In the genomic region with DNA sequence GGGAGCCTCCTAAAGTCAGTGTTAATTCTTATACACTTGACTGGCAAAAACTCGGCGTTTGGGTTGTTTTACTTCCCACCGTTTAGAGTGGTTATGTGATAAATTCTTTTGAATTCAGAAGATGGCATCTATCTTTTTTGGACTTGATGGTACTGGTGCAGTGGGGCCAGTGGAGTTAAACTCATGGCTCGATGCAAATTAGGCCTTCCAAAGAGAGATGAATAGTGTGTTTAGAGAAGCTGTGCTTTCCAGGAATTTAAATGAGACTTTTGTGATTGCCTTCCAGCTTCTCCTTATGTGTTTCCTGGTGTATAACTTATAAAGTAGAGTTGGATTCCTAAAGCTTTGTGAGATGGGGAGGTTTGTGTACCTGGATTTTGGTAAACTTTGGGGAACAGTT, we compare ENCODE assay signal across 13 mouse cellular contexts. TPM values are rescaled to one million over a fixed set of nuclear protein-coding genes. Genes with fewer than 3 reads are reported as not detected.
DNase-seq lines count a peak whose midpoint lies in the region; ATAC-seq and TF ChIP-seq lines count a peak whose summit lies in the region.
"Had no signal": no experiment of that assay in that cellular context is flagged by ENCODE, and none has a peak within 500 bp of the region (broad histone marks: within the 10 kb centered on the region; RNA-seq: fewer than 3 reads in every experiment).

No protein-coding gene starts in this region.

- ATAC-seq in neural tube, embryonic 11.5 days (ENCODE audit: insufficient read depth, low FRiP score, low TSS enrichment), result no peak
- ATAC-seq in forebrain, postnatal 0 days, result no peak
- no peak for ATAC-seq in limb, embryonic 15.5 days (ENCODE audit: insufficient number of reproducible peaks, low FRiP score, low TSS enrichment, low read depth)

- 0 out of 2 replicates have a peak, but pooled peaks cover 2% of the 10 kb centered on the region for H3K4me1 ChIP-seq in neural tube, embryonic 11.5 days (ENCODE audit: control insufficient read depth, insufficient read depth, low read length)
- no peaks in the 10 kb centered on the region; the same call in 1 of the 2 replicates for H3K4me1 ChIP-seq in forebrain, postnatal 0 days (ENCODE audit: insufficient read depth)
- peaks cover 15% of the 10 kb centered on the region for H3K4me1 ChIP-seq in limb, embryonic 15.5 days

- no peak overlapping the region for H3K27ac ChIP-seq in neural tube, embryonic 11.5 days (ENCODE audit: low read depth, low read length)
- H3K27ac ChIP-seq in forebrain, postnatal 0 days (ENCODE audit: low read depth, low read length), result peak overlapping the region; percentile 99
- no peak overlapping the region for H3K27ac ChIP-seq in limb, embryonic 15.5 days

- no peaks in the 10 kb centered on the region for H3K27me3 ChIP-seq in neural tube, embryonic 11.5 days (ENCODE audit: control insufficient read depth, insufficient read depth, low read length)
- H3K27me3 ChIP-seq in forebrain, postnatal 0 days (ENCODE audit: insufficient read depth, low read length), result no peaks in the 10 kb centered on the region
- peaks cover 22% of the 10 kb centered on the region for H3K27me3 ChIP-seq in limb, embryonic 15.5 days

- no peak overlapping the region for H3K4me3 ChIP-seq in neural tube, embryonic 11.5 days (ENCODE audit: low read depth, low read length)
- H3K4me3 ChIP-seq in forebrain, postnatal 0 days (ENCODE audit: low read depth, low read length), result peak overlapping the region; percentile 78
- H3K4me3 ChIP-seq in limb, embryonic 15.5 days, result no peak overlapping the region; the same call in 1 of the 2 replicates

- H3K36me3 ChIP-seq in neural tube, embryonic 11.5 days (ENCODE audit: control insufficient read depth, insufficient read depth, low read length), result no peaks in the 10 kb centered on the region
- H3K36me3 ChIP-seq in forebrain, postnatal 0 days (ENCODE audit: insufficient read depth), result no peaks in the 10 kb centered on the region
- no peaks in the 10 kb centered on the region for H3K36me3 ChIP-seq in limb, embryonic 15.5 days

- 23% methylated on average over 4 of the region's 4 CpGs for WGBS in neural tube, embryonic 11.5 days
- WGBS in forebrain, postnatal 0 days, result 5% methylated on average over 4 of the region's 4 CpGs
- WGBS in limb, embryonic 15.5 days, result 39% methylated on average over 4 of the region's 4 CpGs

- DNase-seq in neural tube, embryonic 11.5 days (ENCODE audit: low spot score), result no peak
- no peak for DNase-seq in neural tube, embryonic 10.5 days (ENCODE audit: extremely low spot score, low spot score)
- peak; percentile 57 for DNase-seq in forebrain, postnatal 0 days
- no peak for DNase-seq in natural killer cell, adult 2 months (ENCODE audit: low spot score in 2 of 2)
- no peak for DNase-seq in testis, postnatal 10 days (ENCODE audit: low spot score)
- no peak for DNase-seq in cerebellum, postnatal 25 days
- DNase-seq in lung, postnatal 36 days, result no peak
- DNase-seq: kidney, postnatal 25 days; lung, postnatal 10 days had no signal

- no peak overlapping the region for H3K9ac ChIP-seq in neural tube, embryonic 11.5 days (ENCODE audit: low read length)
- peak overlapping the region; percentile 99 for H3K9ac ChIP-seq in forebrain, postnatal 0 days
- H3K9ac ChIP-seq in limb, embryonic 15.5 days, result no peak overlapping the region

- no peaks in the 10 kb centered on the region for H3K9me3 ChIP-seq in neural tube, embryonic 11.5 days (ENCODE audit: control insufficient read depth, low read length)
- H3K9me3 ChIP-seq in forebrain, postnatal 0 days (ENCODE audit: low read length), result no peaks in the 10 kb centered on the region
- no peaks in the 10 kb centered on the region for H3K9me3 ChIP-seq in limb, embryonic 15.5 days

- H3K4me2 ChIP-seq in neural tube, embryonic 11.5 days (ENCODE audit: low read depth), result peak overlapping the region; percentile 88
- peak overlapping the region; percentile 75 for H3K4me2 ChIP-seq in forebrain, postnatal 0 days (ENCODE audit: low read depth)
- peak overlapping the region; percentile 98; the same call in 1 of the 2 replicates for H3K4me2 ChIP-seq in limb, embryonic 15.5 days

- no peak for TF ChIP-seq CTCF in forebrain, postnatal 0 days (IDR thresholded peaks at IDR 0.05; ENCODE audit: low read depth)

RNA-seq across cellular contexts. Expression of a gene that starts 1.5 kb away (rescaled TPM):
- polyA plus RNA-seq in neural tube, embryonic 11.5 days (2014; fragmentation: Nextera tagmentation; extraction: Ambion mirVana), result 7.4 and 8.3 TPM in 2 replicates
- 96.4 and 102 TPM in 2 replicates for total RNA-seq in forebrain, postnatal 0 days (2014; rRNA removed)
- 35.7 and 40.3 TPM in 2 replicates for polyA plus RNA-seq in forebrain, postnatal 0 days (2015; fragmentation: Nextera tagmentation; extraction: Ambion mirVana)
- polyA plus RNA-seq in limb, embryonic 15.5 days (2015; fragmentation: Nextera tagmentation; extraction: Ambion mirVana), result 1.5 and 1.7 TPM in 2 replicates
- total RNA-seq: common myeloid progenitor, adult 5-6 weeks; gastrocnemius, adult 8-10 months; heart, postnatal 25 days had no signal
